Mouse (Mus musculus) embryonic facial prominence, embryonic 15.5 days (tissue): ENCODE results near the gene Syce3. TPM values are rescaled to one million over a fixed set of nuclear protein-coding genes. Genes with fewer than 3 reads are reported as not detected.

Experiments
- ATAC-seq: fragments of 200-750 bp; cut with Nextera tagmentation; 2 replicates; pipeline ENCODE4 v1.8.0; 2017; ENCODE audit warnings: low read depth, moderate TSS enrichment; ENCODE audit not compliant: insufficient number of reproducible peaks, low FRiP score, low TSS enrichment
- H3K27ac ChIP-seq: fragments of 300-500 bp; sonication (generic); replicated peaks from 2 replicates; pipeline ENCODE4 v1.5.1; 2015; ENCODE audit warnings: mild to moderate bottlenecking, inconsistent platforms
- H3K27me3 ChIP-seq: fragments of 300-500 bp; sonication (generic); 2 replicates; pipeline ENCODE4 v1.6.1; 2015; ENCODE audit warnings: inconsistent platforms
- H3K36me3 ChIP-seq: fragments of 300-500 bp; sonication (generic); 2 replicates; pipeline ENCODE4 v1.6.1; 2015; ENCODE audit warnings: mild to moderate bottlenecking, inconsistent platforms
- H3K4me1 ChIP-seq: fragments of 300-500 bp; sonication (generic); 2 replicates; pipeline ENCODE4 v1.6.1; 2015; ENCODE audit warnings: inconsistent platforms
- H3K4me2 ChIP-seq: fragments of 300-500 bp; sonication (generic); replicated peaks from 2 replicates; pipeline ENCODE4 v1.6.1; 2015; ENCODE audit warnings: mild to moderate bottlenecking, inconsistent platforms
- H3K4me3 ChIP-seq: fragments of 300-500 bp; sonication (generic); replicated peaks from 2 replicates; pipeline ENCODE4 v1.5.1; 2015; ENCODE audit warnings: mild to moderate bottlenecking, inconsistent platforms
- H3K9ac ChIP-seq: fragments of 300-500 bp; sonication (generic); 2 replicates; pipeline ENCODE4 v1.6.1; 2015; ENCODE audit warnings: inconsistent platforms
- H3K9me3 ChIP-seq: fragments of 300-500 bp; sonication (generic); replicated peaks from 2 replicates; pipeline ENCODE4 v1.6.1; 2016; ENCODE audit warnings: inconsistent platforms
- WGBS: fragments of 180-500 bp; shearing (Covaris S2); methylation state at CpG from one replicate; pipeline ENCODE4 v1.1.7; 2015; 5-methylcytosine and 5-hydroxymethylcytosine counted together
- polyA plus RNA-seq: library from polyadenylated mRNA; unstranded; fragments of >200 nt; fragmentation: Nextera tagmentation; extraction: Ambion mirVana; gene quantifications from 2 replicates; pipeline ENCODE4 v1.2.1, GENCODE M21; 2015

The Syce3 gene
- polyA plus RNA-seq: not detected in 2 replicates

GRCm38 (mm10) chr15:89410118-89410517, at the start of gene Syce3:
Gene Syce3, minus strand, starts transcription at chr15:89410503.
- Histone ChIP-seq H3K9ac (no peak within 1 kb of the TSS), H3K4me2 (no peak within 1 kb of the TSS), H3K27me3 (no peaks in the 10 kb centered on the region), H3K4me1 (no peaks in the 10 kb centered on the region), H3K27ac (no peak within 1 kb of the TSS), H3K36me3 (no peaks in the 10 kb centered on the region), H3K9me3 (peaks cover 3% of the 10 kb centered on the region; the same call in 1 of the 2 replicates), H3K4me3 (no peak within 1 kb of the TSS)
- ATAC-seq: no peak
- 82% methylated on average over 22 of the region's 24 CpGs for WGBS

GRCm38 (mm10) chr15:89459821-89460220, 49.5 kb upstream of the Syce3 start:
- 85% methylated on average over 7 of the region's 7 CpGs for WGBS
- ATAC-seq: no peak
- Histone ChIP-seq H3K9ac (no peak overlapping the region), H3K4me2 (no peak overlapping the region), H3K27me3 (peaks cover 6% of the 10 kb centered on the region), H3K4me1 (no peaks in the 10 kb centered on the region), H3K36me3 (no peaks in the 10 kb centered on the region), H3K9me3 (no peaks in the 10 kb centered on the region), H3K4me3 (no peak overlapping the region), H3K27ac (no peak overlapping the region)

- peaks cover 6% of the 10 kb centered on the region for H3K4me1 ChIP-seq
- ATAC-seq: no peak
- peaks cover 14% of the 10 kb centered on the region for H3K27me3 ChIP-seq
- H3K36me3 ChIP-seq: no peaks in the 10 kb centered on the region
- H3K4me2 ChIP-seq: no peak overlapping the region
- no peak overlapping the region for H3K4me3 ChIP-seq
- no peak overlapping the region for H3K27ac ChIP-seq
- H3K9me3 ChIP-seq: no peaks in the 10 kb centered on the region
- no peak overlapping the region for H3K9ac ChIP-seq
- WGBS: 91% methylated on average over 15 of the region's 15 CpGs
Observed at GRCm38 (mm10) chr15:89458942-89459341, 48.6 kb upstream of the Syce3 start.

- Histone ChIP-seq H3K27ac (no peak overlapping the region), H3K9ac (no peak overlapping the region)
- 67% methylated on average over 6 of the region's 6 CpGs for WGBS
Observed at GRCm38 (mm10) chr15:89455642-89456041, 45.3 kb upstream of the Syce3 start.

GRCm38 (mm10) chr15:89454857-89455256, 44.6 kb upstream of the Syce3 start:
- no peaks in the 10 kb centered on the region for H3K9me3 ChIP-seq
- H3K9ac ChIP-seq: no peak overlapping the region
- H3K4me3 ChIP-seq: no peak overlapping the region
- ATAC-seq: no peak
- H3K27ac ChIP-seq: no peak overlapping the region
- no peaks in the 10 kb centered on the region for H3K36me3 ChIP-seq
- H3K4me2 ChIP-seq: no peak overlapping the region
- 10% methylated on average over 4 of the region's 6 CpGs for WGBS
- H3K4me1 ChIP-seq: peaks cover 12% of the 10 kb centered on the region
- peaks cover 23% of the 10 kb centered on the region for H3K27me3 ChIP-seq

More at GRCm38 (mm10) chr15:89455642-89456041, 45.3 kb upstream of the Syce3 start:
- peaks cover 23% of the 10 kb centered on the region for H3K27me3 ChIP-seq
- H3K4me2 ChIP-seq: no peak overlapping the region
- no peak for ATAC-seq
- H3K4me3 ChIP-seq: no peak overlapping the region
- H3K36me3 ChIP-seq: no peaks in the 10 kb centered on the region
- peaks cover 12% of the 10 kb centered on the region for H3K4me1 ChIP-seq
- H3K9me3 ChIP-seq: no peaks in the 10 kb centered on the region

GRCm38 (mm10) chr15:89453865-89454478, 43.7 kb upstream of the Syce3 start, which contains the start of gene Mapk8ip2:
Gene Mapk8ip2, plus strand, starts transcription at chr15:89453913.
- ATAC-seq: peak; percentile 52
- Histone ChIP-seq H3K9ac (no peak within 1 kb of the TSS), H3K4me1 (peaks cover 12% of the 10 kb centered on the region), H3K27me3 (peaks cover 25% of the 10 kb centered on the region), H3K36me3 (no peaks in the 10 kb centered on the region), H3K9me3 (no peaks in the 10 kb centered on the region), H3K4me3 (peak within 1 kb of the TSS; percentile 40), H3K4me2 (peak within 1 kb of the TSS; percentile 88), H3K27ac (no peak within 1 kb of the TSS)
- 3% methylated on average over 53 of the region's 53 CpGs for WGBS

- WGBS: 4% methylated on average over 24 of the region's 24 CpGs
- H3K4me1 ChIP-seq: peaks cover 12% of the 10 kb centered on the region
- H3K36me3 ChIP-seq: no peaks in the 10 kb centered on the region
- H3K27ac ChIP-seq: no peak overlapping the region
- 0 out of 2 replicates have a peak, but pooled peaks have one; percentile 8 for ATAC-seq
- H3K4me3 ChIP-seq: peak overlapping the region; percentile 40
- H3K9me3 ChIP-seq: no peaks in the 10 kb centered on the region
- H3K4me2 ChIP-seq: peak overlapping the region; percentile 88
- no peak overlapping the region for H3K9ac ChIP-seq
- peaks cover 28% of the 10 kb centered on the region for H3K27me3 ChIP-seq
Observed at GRCm38 (mm10) chr15:89452906-89453864, 42.9 kb upstream of the Syce3 start.

- no peaks in the 10 kb centered on the region for H3K27me3 ChIP-seq
- H3K9me3 ChIP-seq: no peaks in the 10 kb centered on the region
- H3K27ac ChIP-seq: no peak overlapping the region
- no peaks in the 10 kb centered on the region for H3K4me1 ChIP-seq
- 36% methylated on average over 8 of the region's 8 CpGs for WGBS
- H3K9ac ChIP-seq: no peak overlapping the region
- no peak overlapping the region for H3K4me3 ChIP-seq
- no peak overlapping the region for H3K4me2 ChIP-seq
- ATAC-seq: no peak
- H3K36me3 ChIP-seq: no peaks in the 10 kb centered on the region
Observed at GRCm38 (mm10) chr15:89442486-89443070, 32.3 kb upstream of the Syce3 start.

- H3K27me3 ChIP-seq: no peaks in the 10 kb centered on the region
- H3K4me3 ChIP-seq: no peak overlapping the region
- WGBS: 85% methylated on average over 5 of the region's 5 CpGs
- H3K9me3 ChIP-seq: no peaks in the 10 kb centered on the region
- H3K4me2 ChIP-seq: no peak overlapping the region
- H3K9ac ChIP-seq: no peak overlapping the region
- no peak for ATAC-seq
- no peak overlapping the region for H3K27ac ChIP-seq
- H3K4me1 ChIP-seq: no peaks in the 10 kb centered on the region
- no peaks in the 10 kb centered on the region for H3K36me3 ChIP-seq
Observed at GRCm38 (mm10) chr15:89435878-89436277, 25.6 kb upstream of the Syce3 start.

- WGBS: 62% methylated on average over 3 of the region's 3 CpGs
- no peaks in the 10 kb centered on the region for H3K9me3 ChIP-seq
- ATAC-seq: no peak
Observed at GRCm38 (mm10) chr15:89434136-89434535, 23.8 kb upstream of the Syce3 start.

GRCm38 (mm10) chr15:89432946-89433345, 22.6 kb upstream of the Syce3 start:
- Histone ChIP-seq H3K9ac (no peak overlapping the region), H3K4me2 (no peak overlapping the region), H3K27ac (no peak overlapping the region), H3K4me1 (peaks cover 16% of the 10 kb centered on the region), H3K27me3 (no peaks in the 10 kb centered on the region), H3K4me3 (no peak overlapping the region), H3K9me3 (no peaks in the 10 kb centered on the region), H3K36me3 (no peaks in the 10 kb centered on the region)
- no peak for ATAC-seq
- WGBS: 63% methylated on average over 4 of the region's 4 CpGs

More at GRCm38 (mm10) chr15:89434136-89434535, 23.8 kb upstream of the Syce3 start:
- no peaks in the 10 kb centered on the region for H3K36me3 ChIP-seq
- H3K27me3 ChIP-seq: no peaks in the 10 kb centered on the region
- H3K4me1 ChIP-seq: peaks cover 5% of the 10 kb centered on the region; the same call in 1 of the 2 replicates
- no peak overlapping the region for H3K4me3 ChIP-seq
- no peak overlapping the region for H3K27ac ChIP-seq
- no peak overlapping the region for H3K4me2 ChIP-seq
- no peak overlapping the region for H3K9ac ChIP-seq
